Mouse (Mus musculus): ENCODE data around the gene Fam213a. TPM values are rescaled to one million over a fixed set of nuclear protein-coding genes. Genes with fewer than 3 reads are reported as not detected.

Gene Fam213a
- polyA plus RNA-seq, 2 experiments = 39.4 to 41.8 TPM

DNA sequence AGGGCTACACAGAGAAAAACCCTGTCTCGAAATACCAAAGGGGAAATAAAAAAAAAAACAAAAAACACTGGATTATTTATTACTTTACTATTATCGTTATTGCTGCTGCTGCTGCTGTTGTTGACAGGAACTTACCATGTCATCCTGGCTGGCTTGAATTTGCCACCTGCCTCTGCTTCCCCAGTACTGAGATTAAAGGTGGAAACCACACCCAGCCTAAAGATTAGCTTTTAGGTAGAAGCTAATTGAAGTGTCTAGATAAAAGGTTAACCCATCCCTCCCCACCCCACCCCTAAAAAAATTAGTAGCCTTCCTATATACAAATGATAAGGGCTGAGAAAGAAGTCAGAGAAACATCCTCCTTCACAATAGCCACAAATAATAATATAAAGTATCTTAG lies 69.8 kb downstream of the Fam213a start:
- Histone ChIP-seq H3K4me1 (replicated peaks; ENCODE audit: control insufficient read depth in 2 of 2, insufficient read depth in 2 of 2, low read length in 1 of 2) (peaks cover 30 to 38% of the 10 kb centered on the region in 2 experiments), H3K27me3 (ENCODE audit: control insufficient read depth, insufficient read depth, low read length) (no peaks in the 10 kb centered on the region), H3K9ac (replicated peaks) (no peak overlapping the region), H3K4me2 (ENCODE audit: low read depth) (no peak overlapping the region), H3K4me3 (ENCODE audit: insufficient read depth in 1 of 2, low read depth in 2 of 2, low read length in 2 of 2) (no peak overlapping the region), H3K9me3 (ENCODE audit: control insufficient read depth, low read length) (no peaks in the 10 kb centered on the region), H3K36me3 (replicated peaks; ENCODE audit: control insufficient read depth, insufficient read depth, low read depth) (no peaks in the 10 kb centered on the region), H3K27ac (no peak overlapping the region)
- no peak for DNase-seq (ENCODE audit: low read depth in 3 of 3, low spot score in 3 of 3)
- no peak for ATAC-seq (ENCODE audit: insufficient read depth)
- WGBS (ENCODE audit: insufficient replicate concordance) = 53% methylated on average over 2 of the region's 2 CpGs
- TF ChIP-seq CTCF (IDR thresholded peaks at IDR 0.05; ENCODE audit: low read depth) (no peak), EP300 (IDR thresholded peaks at IDR 0.05; ENCODE audit: low read depth) (no peak)

Other genes with a start within 250 kb of the Fam213a start
- 0.18 and 0.23 TPM in 2 replicates for gene Sh2d4b, start 120.5 kb downstream of the Fam213a start, polyA plus RNA-seq (2012; rRNA removed)
- gene Sh2d4b, start 120.5 kb downstream of the Fam213a start, polyA plus RNA-seq (2014; fragmentation: Nextera tagmentation; extraction: Ambion mirVana) = 0.08 TPM in 1 of 2 replicates, not detected in the other
- 22.0 and 22.9 TPM in 2 replicates for gene Tspan14, start 47.0 kb downstream of the Fam213a start, polyA plus RNA-seq (2012; rRNA removed)
- gene Tspan14, start 47.0 kb downstream of the Fam213a start, polyA plus RNA-seq (2014; fragmentation: Nextera tagmentation; extraction: Ambion mirVana) = 25.4 and 28.5 TPM in 2 replicates
- gene Dydc2, start 55.4 kb upstream of the Fam213a start, polyA plus RNA-seq (2012; rRNA removed) = not detected in 2 replicates
- not detected in 2 replicates for gene Dydc2, start 55.4 kb upstream of the Fam213a start, polyA plus RNA-seq (2014; fragmentation: Nextera tagmentation; extraction: Ambion mirVana)
- 0.03 TPM in 1 of 2 replicates, not detected in the other for gene Dydc1, start 59.1 kb upstream of the Fam213a start, polyA plus RNA-seq (2012; rRNA removed)
- gene Dydc1, start 59.1 kb upstream of the Fam213a start, polyA plus RNA-seq (2014; fragmentation: Nextera tagmentation; extraction: Ambion mirVana) = 0.11 TPM in 1 of 2 replicates, not detected in the other
- 7.7 and 8.3 TPM in 2 replicates for gene Mat1a, start 91.2 kb upstream of the Fam213a start, polyA plus RNA-seq (2012; rRNA removed)
- gene Mat1a, start 91.2 kb upstream of the Fam213a start, polyA plus RNA-seq (2014; fragmentation: Nextera tagmentation; extraction: Ambion mirVana) = 20.4 and 25.0 TPM in 2 replicates
- gene Sftpa1, start 118.0 kb upstream of the Fam213a start, polyA plus RNA-seq (2012; rRNA removed) = 0.01 and 0.10 TPM in 2 replicates
- 0.19 and 0.33 TPM in 2 replicates for gene Sftpa1, start 118.0 kb upstream of the Fam213a start, polyA plus RNA-seq (2014; fragmentation: Nextera tagmentation; extraction: Ambion mirVana)
- gene Mbl1, start 137.7 kb upstream of the Fam213a start, polyA plus RNA-seq (2012; rRNA removed) = 5.5 and 9.6 TPM in 2 replicates
- gene Mbl1, start 137.7 kb upstream of the Fam213a start, polyA plus RNA-seq (2014; fragmentation: Nextera tagmentation; extraction: Ambion mirVana) = 26.0 and 27.5 TPM in 2 replicates
- gene Sftpd, start 171.4 kb upstream of the Fam213a start, polyA plus RNA-seq (2012; rRNA removed) = not detected in 2 replicates
- 0.27 TPM in 1 of 2 replicates, not detected in the other for gene Sftpd, start 171.4 kb upstream of the Fam213a start, polyA plus RNA-seq (2014; fragmentation: Nextera tagmentation; extraction: Ambion mirVana)

All from liver, embryonic 14.5 days (tissue).